Mouse (Mus musculus): ENCODE data around the gene Rab20.
"Not testable (repeated sequence)": the region's sequence is repeated elsewhere in the genome, so short reads cannot be mapped to it uniquely, and the experiment has no call there.

Gene Rab20

GRCm38 (mm10) chr8:11479591-11479990, 1.1 kb upstream of the Rab20 start:
- DNase-seq (ENCODE audit: low spot score): no peak

- no peak for DNase-seq (ENCODE audit: low spot score)
Observed at GRCm38 (mm10) chr8:11478807-11479527, 457 bp upstream of the Rab20 start.

- DNase-seq (ENCODE audit: low spot score): no peak
Observed at GRCm38 (mm10) chr8:11477178-11477553, 1.3 kb downstream of the Rab20 start.

GRCm38 (mm10) chr8:11476338-11477177, 2.0 kb downstream of the Rab20 start:
- no peak for DNase-seq (ENCODE audit: low spot score)

GRCm38 (mm10) chr8:11475876-11476275, 2.6 kb downstream of the Rab20 start:
- no peak for DNase-seq (ENCODE audit: low spot score)

GRCm38 (mm10) chr8:11475397-11475796, 3.1 kb downstream of the Rab20 start:
- DNase-seq (ENCODE audit: low spot score): no peak

GRCm38 (mm10) chr8:11473072-11473471, 5.4 kb downstream of the Rab20 start:
- no peak for DNase-seq (ENCODE audit: low spot score)

- DNase-seq (ENCODE audit: low spot score): no peak
Observed at GRCm38 (mm10) chr8:11471309-11471708, 7.2 kb downstream of the Rab20 start.

GRCm38 (mm10) chr8:11470694-11471093, 7.8 kb downstream of the Rab20 start:
- no peak for DNase-seq (ENCODE audit: low spot score)

- no peak for DNase-seq (ENCODE audit: low spot score)
Observed at GRCm38 (mm10) chr8:11469095-11469494, 9.4 kb downstream of the Rab20 start.

GRCm38 (mm10) chr8:11466528-11466927, 12.0 kb downstream of the Rab20 start:
- DNase-seq (ENCODE audit: low spot score): not testable (repeated sequence)

GRCm38 (mm10) chr8:11465619-11466018, 12.9 kb downstream of the Rab20 start:
- DNase-seq (ENCODE audit: low spot score): no peak

GRCm38 (mm10) chr8:11464707-11464964, 13.9 kb downstream of the Rab20 start:
- DNase-seq (ENCODE audit: low spot score): no peak

- no peak for DNase-seq (ENCODE audit: low spot score)
Observed at GRCm38 (mm10) chr8:11463889-11464706, 14.4 kb downstream of the Rab20 start.

- DNase-seq (ENCODE audit: low spot score): no peak
Observed at GRCm38 (mm10) chr8:11463541-11463888, 15.0 kb downstream of the Rab20 start.

GRCm38 (mm10) chr8:11462641-11463040, 15.9 kb downstream of the Rab20 start:
- no peak for DNase-seq (ENCODE audit: low spot score)

GRCm38 (mm10) chr8:11461847-11462246, 16.7 kb downstream of the Rab20 start:
- DNase-seq (ENCODE audit: low spot score): no peak

GRCm38 (mm10) chr8:11460934-11461333, 17.6 kb downstream of the Rab20 start:
- no peak for DNase-seq (ENCODE audit: low spot score)

GRCm38 (mm10) chr8:11459016-11459415, 19.5 kb downstream of the Rab20 start:
- no peak for DNase-seq (ENCODE audit: low spot score)

- no peak for DNase-seq (ENCODE audit: low spot score)
Observed at GRCm38 (mm10) chr8:11457981-11458836, 20.3 kb downstream of the Rab20 start.

GRCm38 (mm10) chr8:11457278-11457677, 21.2 kb downstream of the Rab20 start:
- DNase-seq (ENCODE audit: low spot score): no peak

- DNase-seq (ENCODE audit: low spot score): no peak
Observed at GRCm38 (mm10) chr8:11454228-11454627, 24.3 kb downstream of the Rab20 start.

All from layer of hippocampus, adult 9-10 months (tissue).